21 mouse cellular contexts compared by ENCODE assay signal in the genomic region with DNA sequence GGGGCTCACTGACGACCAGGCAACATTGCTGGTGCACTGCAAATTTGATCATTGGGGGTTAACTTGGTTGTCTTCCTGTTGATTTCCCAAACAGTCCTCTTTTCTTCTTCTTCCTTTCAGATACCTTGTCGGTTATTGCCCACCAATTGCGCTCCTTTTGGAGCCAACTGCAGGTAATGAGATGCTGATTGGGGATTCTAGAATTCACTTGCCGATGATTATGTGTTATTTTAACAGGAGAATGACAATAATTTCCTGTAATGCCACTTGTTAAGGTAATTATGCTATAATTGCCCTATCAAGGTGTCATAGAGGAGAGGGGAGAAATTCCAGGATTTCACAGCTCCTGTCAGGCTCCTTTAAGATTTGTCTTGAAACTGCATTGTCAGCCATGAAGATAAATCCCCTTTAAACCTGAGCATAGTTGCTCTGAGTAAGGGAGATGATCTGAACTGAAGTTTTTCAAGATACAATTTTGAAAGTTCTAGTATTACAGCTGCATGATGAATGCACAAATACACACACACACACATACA.
"Had no signal": no experiment of that assay in that cellular context is flagged by ENCODE, and none has a peak within 500 bp of the region (broad histone marks: within the 10 kb centered on the region; RNA-seq: fewer than 3 reads in every experiment).

No protein-coding gene starts in this region.

- H3K9me3 ChIP-seq: limb, embryonic 12.5 days; limb, embryonic 15.5 days; midbrain, embryonic 12.5 days; midbrain, embryonic 15.5 days; neural tube, embryonic 12.5 days; neural tube, embryonic 15.5 days had no signal

- H3K36me3 ChIP-seq: limb, embryonic 12.5 days; limb, embryonic 15.5 days; midbrain, embryonic 12.5 days; midbrain, embryonic 15.5 days; neural tube, embryonic 12.5 days; neural tube, embryonic 15.5 days had no signal

- H3K27ac ChIP-seq: limb, embryonic 12.5 days; limb, embryonic 15.5 days; liver, embryonic 14.5 days; macrophage; midbrain, embryonic 12.5 days; midbrain, embryonic 15.5 days; neural tube, embryonic 12.5 days; neural tube, embryonic 15.5 days; stomach, postnatal 0 days had no signal

- H3K27me3 ChIP-seq: limb, embryonic 12.5 days; limb, embryonic 15.5 days; midbrain, embryonic 12.5 days; midbrain, embryonic 15.5 days; neural tube, embryonic 12.5 days; neural tube, embryonic 15.5 days had no signal

- H3K9ac ChIP-seq: limb, embryonic 12.5 days; limb, embryonic 15.5 days; liver, embryonic 14.5 days; liver, postnatal 0 days; lung, embryonic 14.5 days; midbrain, embryonic 12.5 days; midbrain, embryonic 15.5 days; neural tube, embryonic 12.5 days; neural tube, embryonic 15.5 days had no signal

- H3K4me3 ChIP-seq: limb, embryonic 12.5 days; limb, embryonic 15.5 days; midbrain, embryonic 12.5 days; midbrain, embryonic 15.5 days; neural tube, embryonic 12.5 days; neural tube, embryonic 15.5 days had no signal

- H3K4me1 ChIP-seq: limb, embryonic 12.5 days; limb, embryonic 15.5 days; midbrain, embryonic 12.5 days; midbrain, embryonic 15.5 days; neural tube, embryonic 12.5 days; neural tube, embryonic 15.5 days had no signal

- DNase-seq: kidney, postnatal 14 days; left cerebral cortex, postnatal 4 days; liver, postnatal 0 days; lung, embryonic 14.5 days; right cerebral cortex, adult 18-20 months; right cerebral cortex, postnatal 14 days; right cerebral cortex, postnatal 4 days; thymus, adult 2 months; thymus, postnatal 14 days; thymus, postnatal 4 days had no signal

- H3K4me2 ChIP-seq: limb, embryonic 12.5 days; limb, embryonic 15.5 days; liver, embryonic 11.5 days; lung, embryonic 14.5 days; midbrain, embryonic 12.5 days; midbrain, embryonic 15.5 days; neural tube, embryonic 12.5 days; neural tube, embryonic 15.5 days had no signal

- ATAC-seq: liver, postnatal 0 days; lung, postnatal 0 days; midbrain, embryonic 15.5 days had no signal
